Mouse (Mus musculus): ENCODE data around the gene Klhl29.

DNA sequence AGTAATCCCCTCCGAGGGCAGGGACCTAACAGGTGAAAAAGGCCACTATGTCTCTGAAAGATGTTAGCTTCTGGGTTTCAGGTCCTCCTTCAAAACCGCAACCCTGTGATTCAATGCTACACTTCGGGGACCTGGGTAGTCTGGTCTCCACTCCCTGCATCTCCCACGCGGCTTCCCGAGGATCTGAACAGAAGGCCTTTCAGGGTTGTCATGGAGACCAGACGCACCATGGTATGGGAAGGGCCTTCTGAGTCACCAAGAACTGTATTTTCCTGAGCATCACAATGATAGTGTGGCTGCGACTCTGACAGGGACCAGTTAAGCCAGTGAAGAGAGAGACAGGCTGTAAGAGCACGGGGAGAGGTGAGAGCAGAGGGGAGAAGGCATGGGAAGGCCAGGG, 164.7 kb downstream of the Klhl29 start:
- no peak for TF ChIP-seq MAFK (IDR thresholded peaks at IDR 0.05; ENCODE audit: borderline replicate concordance, low read depth, low read length)
- no peak for TF ChIP-seq TCF12 (IDR thresholded peaks at IDR 0.05; ENCODE audit: low read depth, low read length)
- TF ChIP-seq MXI1 (IDR thresholded peaks at IDR 0.05; ENCODE audit: low read depth, low read length), result no peak
- TF ChIP-seq CTCF (IDR thresholded peaks at IDR 0.05 in 2 of 3, conservative IDR thresholded peaks at IDR 0.05 in 1 of 3; ENCODE audit: control insufficient read depth in 1 of 3, insufficient read depth in 1 of 3, low read depth in 2 of 3, low read length in 3 of 3, poor library complexity in 1 of 3, severe bottlenecking in 1 of 3), result no peak
- TF ChIP-seq POLR2A (IDR thresholded peaks at IDR 0.05; ENCODE audit: control insufficient read depth in 1 of 2, insufficient read depth in 1 of 2, low read depth in 1 of 2, low read length in 2 of 2, poor library complexity in 1 of 2), result no peak
- no peak for TF ChIP-seq JUND (IDR thresholded peaks at IDR 0.05; ENCODE audit: low read depth, low read length)
- no peak for TF ChIP-seq EP300 (IDR thresholded peaks at IDR 0.05; ENCODE audit: low read depth in 1 of 2, low read length in 2 of 2)
- TF ChIP-seq USF1 (IDR thresholded peaks at IDR 0.05; ENCODE audit: low read depth, low read length), result no peak
- TF ChIP-seq GATA1 (IDR thresholded peaks at IDR 0.05; ENCODE audit: low read depth, low read length), result no peak
- no peak for TF ChIP-seq HCFC1 (IDR thresholded peaks at IDR 0.05; ENCODE audit: low read depth, low read length)
- no peak for TF ChIP-seq ZC3H11A (IDR thresholded peaks at IDR 0.05; ENCODE audit: low read depth, low read length)
- no peak for TF ChIP-seq GABPA (IDR thresholded peaks at IDR 0.05; ENCODE audit: low read depth, low read length)
